Mouse (Mus musculus): ENCODE data around the gene Tppp.
"Not testable (repeated sequence)": the region's sequence is repeated elsewhere in the genome, so short reads cannot be mapped to it uniquely, and the experiment has no call there.

Tppp gene

DNA sequence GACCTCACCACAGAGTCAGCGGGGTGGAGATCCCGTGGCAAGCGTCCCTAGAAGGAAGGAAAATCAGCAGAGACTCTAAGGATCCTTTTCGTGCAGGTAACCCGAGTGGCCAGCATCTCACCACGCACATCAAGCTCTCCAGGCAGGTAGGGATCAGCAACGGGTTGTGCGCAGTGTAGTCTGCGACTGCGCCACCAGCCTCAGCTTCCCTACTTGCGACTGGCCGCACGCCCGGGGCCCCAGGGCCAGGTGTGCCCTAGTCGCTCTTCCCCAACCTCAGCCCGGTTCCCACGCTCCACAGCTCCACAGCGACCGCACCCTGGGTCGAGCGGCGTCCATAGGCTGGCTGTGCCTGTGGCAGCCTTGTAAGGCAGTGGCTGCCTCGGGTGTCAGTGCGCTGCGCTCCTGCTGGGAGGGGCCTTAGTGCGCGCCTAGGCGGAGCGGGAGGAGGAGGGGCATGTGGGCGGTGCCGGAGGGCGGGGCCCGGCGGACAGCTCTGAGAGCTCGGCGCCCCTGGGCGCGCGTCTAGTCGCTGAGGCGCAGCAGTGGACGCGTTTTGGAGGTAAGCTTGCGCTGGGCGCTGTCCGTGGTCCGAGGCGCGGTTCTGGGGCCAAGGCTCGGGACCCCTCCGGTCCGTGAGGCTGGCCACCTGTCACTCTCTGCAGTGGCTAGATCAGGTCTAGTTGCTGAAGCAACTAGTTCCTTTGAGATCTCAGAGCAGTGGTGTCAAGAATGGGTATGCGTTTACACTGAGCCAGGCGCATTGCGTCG, at the start of gene Tppp:
Gene Tppp, plus strand, starts transcription at position 460 of the 771 bp plus-strand sequence.
- peak; percentile 75 for ATAC-seq (ENCODE audit: low TSS enrichment)

GRCm38 (mm10) chr13:73960117-73960652, 49.0 kb upstream of the Tppp start:
- peak; percentile 71 for ATAC-seq (ENCODE audit: low TSS enrichment)

DNA sequence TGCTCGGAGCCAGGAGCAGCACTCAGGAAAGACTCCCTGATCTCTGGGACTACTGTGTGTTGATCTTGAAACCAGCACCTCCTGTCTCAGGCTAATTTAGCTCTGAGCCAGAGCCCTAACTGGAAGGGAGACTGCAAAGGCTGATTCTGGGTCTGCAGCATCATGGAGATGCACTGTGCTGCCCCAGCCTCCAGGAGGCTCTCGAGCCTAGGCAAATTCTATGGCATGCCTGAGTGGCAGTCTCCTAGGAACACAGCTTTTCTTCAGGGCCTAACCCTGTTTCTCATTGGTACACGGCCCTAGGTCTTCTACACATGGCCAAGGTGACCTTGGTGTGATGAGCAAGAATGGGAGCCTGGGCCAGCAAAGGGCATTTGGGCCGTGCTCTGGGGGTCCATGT, 48.0 kb upstream of the Tppp start:
- peak; percentile 77 for ATAC-seq (ENCODE audit: low TSS enrichment)

GRCm38 (mm10) chr13:73963551-73963950, 45.7 kb upstream of the Tppp start, which contains the start of gene Zdhhc11:
Gene Zdhhc11, plus strand, starts transcription at chr13:73963851.
- no peak for ATAC-seq (ENCODE audit: low TSS enrichment)

- peak; percentile 93 for ATAC-seq (ENCODE audit: low TSS enrichment)
These were observed 38.4 kb upstream of the Tppp start for GRCm38 (mm10) chr13:73970545-73971448.

DNA sequence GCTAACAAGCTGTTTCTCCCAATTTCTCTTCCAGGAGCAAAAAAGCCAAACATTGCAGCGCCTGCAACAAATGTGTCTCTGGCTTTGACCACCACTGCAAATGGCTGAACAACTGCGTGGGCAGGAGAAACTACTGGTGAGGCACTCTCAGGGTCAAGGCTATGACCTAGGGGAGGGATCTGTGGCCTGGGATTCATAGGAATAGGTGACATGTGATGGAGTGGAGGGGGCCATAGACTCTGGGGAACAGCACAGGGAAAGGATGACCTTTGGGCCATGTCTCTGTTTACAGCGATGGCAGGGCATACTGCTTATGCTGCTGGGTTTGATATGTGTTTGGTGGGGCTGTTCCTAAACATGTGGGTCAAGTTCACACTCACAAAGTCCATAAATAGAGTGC, 34.7 kb upstream of the Tppp start:
- no peak for ATAC-seq (ENCODE audit: low TSS enrichment)

DNA sequence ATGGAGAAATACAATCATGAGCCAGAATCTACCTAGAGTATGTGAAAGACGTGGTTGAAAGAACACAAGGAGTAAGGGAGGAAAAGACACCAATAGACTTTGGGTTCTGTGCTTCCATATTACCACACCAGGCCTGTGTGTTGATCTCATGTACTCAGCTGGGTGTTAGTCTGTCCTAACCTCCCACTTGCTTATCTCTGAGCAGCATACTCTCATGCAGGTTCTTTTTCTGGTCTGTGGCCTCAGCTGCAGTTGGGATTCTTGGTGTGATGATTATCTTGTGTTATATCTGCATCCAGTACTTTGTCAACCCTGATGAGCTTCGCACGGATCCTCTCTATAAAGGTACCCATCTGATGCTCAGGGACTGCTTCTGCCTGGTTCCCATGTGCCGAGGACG, 32.3 kb upstream of the Tppp start:
- ATAC-seq (ENCODE audit: low TSS enrichment) = no peak

GRCm38 (mm10) chr13:73990325-73990724, 18.9 kb upstream of the Tppp start:
- no peak for ATAC-seq (ENCODE audit: low TSS enrichment)

- no peak for ATAC-seq (ENCODE audit: low TSS enrichment)
These were observed 18.4 kb upstream of the Tppp start for GRCm38 (mm10) chr13:73990761-73991160.

DNA sequence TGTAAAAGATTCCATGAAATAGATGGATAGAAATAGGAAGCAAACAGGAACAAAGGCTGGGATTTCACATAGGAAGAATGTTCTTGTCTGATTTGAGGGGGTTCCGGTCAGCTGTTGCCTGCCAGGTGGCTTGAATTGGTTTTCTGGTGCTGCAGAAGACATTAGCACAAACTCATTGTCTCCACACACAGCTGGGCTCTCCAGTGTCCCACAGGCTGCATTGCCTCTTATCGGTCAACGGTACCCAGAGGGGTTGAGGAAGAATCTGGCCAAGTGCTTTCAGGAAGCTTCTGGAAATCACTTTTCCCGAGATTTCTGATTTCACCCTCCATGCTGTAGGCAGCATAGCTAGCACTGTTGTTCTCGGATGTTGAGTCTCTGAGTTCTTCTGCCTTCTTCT, 17.9 kb upstream of the Tppp start:
- ATAC-seq (ENCODE audit: low TSS enrichment) = no peak

- no peak for ATAC-seq (ENCODE audit: low TSS enrichment)
These were observed 12.8 kb upstream of the Tppp start for GRCm38 (mm10) chr13:73996456-73996855.

DNA sequence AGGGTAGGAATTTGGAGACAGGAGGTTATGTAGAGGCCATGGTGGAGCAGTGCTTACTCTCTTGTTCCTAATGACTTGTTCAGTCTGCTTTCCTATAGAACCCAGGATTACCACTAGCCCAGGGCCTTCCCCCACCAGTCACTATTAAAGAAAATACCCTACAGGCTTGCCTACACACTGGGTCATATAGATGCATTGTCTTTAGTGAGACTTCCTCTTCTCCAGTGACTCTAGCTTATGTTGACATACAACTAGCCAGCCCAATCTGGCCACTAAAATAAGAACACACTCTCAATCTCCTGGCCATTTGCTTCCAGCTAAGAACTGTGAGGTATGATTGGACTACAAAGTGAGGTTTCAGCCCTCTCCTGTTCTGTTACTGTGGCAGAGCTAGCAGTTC, 8.7 kb upstream of the Tppp start:
- peak; percentile 18; the same call in 1 of the 2 replicates for ATAC-seq (ENCODE audit: low TSS enrichment)

- ATAC-seq (ENCODE audit: low TSS enrichment) = peak; percentile 87
These were observed 8.2 kb upstream of the Tppp start for GRCm38 (mm10) chr13:74000961-74001360.

DNA sequence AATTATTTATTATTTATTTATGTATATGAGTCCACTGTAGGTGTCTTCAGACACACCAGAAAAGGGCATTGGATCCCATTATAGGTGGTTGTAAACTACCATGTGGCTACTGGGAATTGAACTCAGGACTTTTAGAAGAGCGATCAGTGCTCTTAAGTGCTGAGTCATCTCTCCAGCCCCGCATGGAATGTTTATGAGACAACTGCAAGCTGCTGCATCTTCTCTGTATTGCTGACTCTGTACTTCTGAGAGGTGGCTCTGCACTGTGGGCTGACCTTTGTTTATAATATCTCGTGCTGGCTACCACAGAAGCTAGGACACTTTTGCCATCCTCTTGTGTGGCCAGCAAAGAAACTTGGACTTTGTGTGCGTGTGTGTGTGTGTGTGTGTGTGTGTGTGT, 7.7 kb upstream of the Tppp start:
- ATAC-seq (ENCODE audit: low TSS enrichment) = 0 out of 2 replicates have a peak, but pooled peaks have one; percentile 24

DNA sequence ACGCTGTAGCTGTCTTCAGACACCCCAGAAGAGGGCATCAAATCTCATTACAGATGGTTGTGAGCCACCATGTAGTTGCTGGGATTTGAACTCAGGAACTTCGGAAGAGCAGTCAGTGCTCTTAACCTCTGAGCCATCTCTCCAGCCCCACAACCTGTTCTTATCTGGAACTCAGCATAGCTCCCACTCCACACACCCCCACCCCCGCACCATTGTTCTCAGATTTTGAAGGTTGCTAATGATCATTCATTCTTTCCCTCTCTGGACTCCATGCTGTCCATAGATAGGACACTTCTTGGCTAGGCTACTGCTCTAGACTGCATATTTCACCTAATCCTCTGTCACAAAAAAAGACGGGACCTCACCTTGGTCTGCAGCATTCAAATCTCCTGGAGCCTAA, 2.3 kb upstream of the Tppp start:
- ATAC-seq (ENCODE audit: low TSS enrichment) = not testable (repeated sequence)

DNA sequence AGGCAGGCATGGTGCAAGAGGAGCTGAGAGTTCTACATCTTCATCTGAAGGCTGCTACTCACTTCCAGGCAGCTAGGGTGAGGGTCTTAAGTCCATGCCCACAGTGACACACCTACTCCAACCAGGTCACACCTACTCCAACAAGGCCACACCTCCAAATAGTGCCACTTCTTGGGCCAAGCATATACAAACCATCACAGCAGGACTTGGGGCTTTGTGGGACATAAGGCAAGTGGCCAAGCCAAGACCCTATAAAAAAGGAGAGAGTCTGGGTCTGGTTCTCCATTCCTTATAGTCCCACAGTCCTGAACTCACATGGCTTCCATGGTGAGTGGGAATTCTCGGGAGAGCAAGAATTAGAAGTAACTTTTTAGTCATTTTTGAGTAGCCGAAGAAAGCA, 991 bp upstream of the Tppp start:
- not testable (repeated sequence) for ATAC-seq (ENCODE audit: low TSS enrichment)

DNA sequence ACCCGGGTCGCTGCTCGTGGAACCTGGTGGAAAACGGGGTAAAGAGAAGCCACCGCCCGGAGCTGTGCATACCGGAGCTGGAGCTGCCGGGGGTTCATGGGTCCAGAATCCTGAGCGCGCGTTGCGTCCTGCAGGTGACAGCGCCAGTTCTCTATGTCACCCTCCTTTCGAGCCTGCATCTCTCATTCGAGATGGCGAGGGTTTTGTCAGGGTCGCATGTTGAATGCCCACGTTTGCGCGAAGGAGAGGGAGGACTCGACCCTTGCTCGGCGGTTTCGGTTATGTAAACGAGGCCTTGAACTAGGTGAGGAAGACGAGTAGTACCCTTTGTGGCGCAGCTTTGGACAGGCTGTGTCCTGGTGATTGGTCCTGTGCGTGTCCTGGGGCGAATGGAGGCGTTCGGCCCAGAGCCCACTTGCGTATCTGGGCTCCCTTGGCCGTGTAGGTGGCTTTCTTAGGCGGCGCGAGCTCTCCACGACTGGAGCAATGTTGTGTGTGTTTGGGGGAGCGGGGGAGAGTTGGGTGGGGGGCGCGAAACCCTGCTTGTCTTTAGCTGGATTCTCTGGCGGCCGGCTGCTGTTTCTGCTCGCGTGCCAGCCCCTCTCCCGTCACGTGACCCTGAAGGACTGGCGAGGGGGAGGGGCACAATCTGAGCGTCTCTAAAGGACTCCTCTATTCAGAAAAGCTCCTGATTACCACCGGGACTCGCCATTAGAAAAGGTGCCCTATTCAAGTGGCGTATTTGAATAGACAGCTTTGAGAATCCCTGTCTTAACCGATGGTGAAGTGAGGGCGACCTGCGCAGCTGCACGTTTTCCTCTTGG, 796 bp downstream of the Tppp start:
- peak; percentile 17 for ATAC-seq (ENCODE audit: low TSS enrichment)

DNA sequence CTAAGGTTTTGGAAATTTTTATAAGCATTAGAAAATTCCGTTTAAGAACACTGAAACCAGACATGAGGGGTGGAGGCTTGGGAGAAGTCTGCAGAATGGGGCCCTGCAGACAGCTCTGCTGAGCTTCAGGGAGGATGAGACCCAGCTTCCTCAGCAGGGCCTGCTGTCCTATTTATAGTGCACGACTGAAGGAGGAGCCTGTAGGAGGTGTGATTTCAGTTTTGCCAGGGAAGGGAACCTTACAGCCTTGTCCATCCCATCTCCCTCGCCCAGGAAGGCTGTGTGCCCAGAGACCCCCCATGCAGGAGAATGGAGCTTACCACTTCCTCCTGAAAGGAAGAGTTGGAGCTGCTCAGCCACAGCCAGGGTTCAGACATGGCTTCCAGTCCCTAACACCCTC, 1.5 kb downstream of the Tppp start:
- peak; percentile 70 for ATAC-seq (ENCODE audit: low TSS enrichment)

GRCm38 (mm10) chr13:74015908-74016307, 6.7 kb downstream of the Tppp start:
- no peak for ATAC-seq (ENCODE audit: low TSS enrichment)

DNA sequence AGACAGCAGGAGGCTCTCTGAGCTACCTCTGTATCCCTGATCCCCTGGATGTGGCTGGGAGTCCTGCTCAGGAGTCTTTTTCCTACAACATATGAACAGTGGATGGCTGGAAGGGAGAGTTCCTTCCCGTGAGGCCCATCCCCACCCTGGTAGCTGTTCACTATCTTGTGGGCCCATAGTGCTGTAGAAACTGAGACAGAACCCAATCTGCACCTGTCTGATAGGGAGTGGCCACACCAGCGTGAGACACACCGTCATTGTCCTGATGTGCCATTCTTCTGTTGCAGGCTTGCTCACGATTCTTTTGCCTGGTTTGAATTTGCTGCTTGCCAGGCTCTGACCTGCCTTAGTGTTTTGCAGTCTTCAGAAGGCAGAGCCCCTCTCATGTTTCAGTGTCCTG, 8.2 kb downstream of the Tppp start:
- ATAC-seq (ENCODE audit: low TSS enrichment) = no peak

GRCm38 (mm10) chr13:74019006-74019405, 9.8 kb downstream of the Tppp start:
- not testable (repeated sequence) for ATAC-seq (ENCODE audit: low TSS enrichment)
